Mouse (Mus musculus) midbrain, embryonic 13.5 days (tissue): ENCODE measurements around the gene Scarb1. TPM values are rescaled to one million over a fixed set of nuclear protein-coding genes. Genes with fewer than 3 reads are reported as not detected.
"Not testable (repeated sequence)": the region's sequence is repeated elsewhere in the genome, so short reads cannot be mapped to it uniquely, and the experiment has no call there.

Source experiments
- ATAC-seq: fragments of 200-750 bp; cut with Nextera tagmentation; 2 replicates; pipeline ENCODE4 v1.8.0; 2017; ENCODE audit warnings: mild to moderate bottlenecking, moderate TSS enrichment, moderate library complexity
- H3K27ac ChIP-seq: fragments of 300-500 bp; sonication (generic); 2 replicates; pipeline ENCODE4 v1.5.1; 2015; ENCODE audit warnings: inconsistent platforms, mild to moderate bottlenecking, moderate library complexity
- H3K27me3 ChIP-seq: fragments of 300-500 bp; sonication (generic); 2 replicates; pipeline ENCODE4 v1.6.1; 2015; ENCODE audit warnings: mild to moderate bottlenecking, inconsistent platforms
- H3K36me3 ChIP-seq: fragments of 300-500 bp; sonication (generic); 2 replicates; pipeline ENCODE4 v1.6.1; 2015; ENCODE audit warnings: mild to moderate bottlenecking, inconsistent platforms
- H3K4me1 ChIP-seq: fragments of 300-500 bp; sonication (generic); replicated peaks from 2 replicates; pipeline ENCODE4 v1.6.1; 2015; ENCODE audit warnings: inconsistent platforms
- H3K4me2 ChIP-seq: fragments of 300-500 bp; sonication (generic); replicated peaks from 2 replicates; pipeline ENCODE4 v1.6.1; 2015; ENCODE audit warnings: moderate library complexity, mild to moderate bottlenecking, inconsistent platforms
- H3K4me3 ChIP-seq: fragments of 300-500 bp; sonication (generic); replicated peaks from 2 replicates; pipeline ENCODE4 v1.5.1; 2015; ENCODE audit warnings: mild to moderate bottlenecking, inconsistent platforms
- H3K9ac ChIP-seq: fragments of 300-500 bp; sonication (generic); replicated peaks from 2 replicates; pipeline ENCODE4 v1.6.1; 2015; ENCODE audit warnings: mild to moderate bottlenecking, inconsistent platforms
- H3K9me3 ChIP-seq: fragments of 300-500 bp; sonication (generic); 2 replicates; pipeline ENCODE4 v1.6.1; 2016; ENCODE audit warnings: mild to moderate bottlenecking, inconsistent platforms
- WGBS: fragments of 180-500 bp; shearing (Covaris S2); methylation state at CpG from one replicate; pipeline ENCODE4 v1.1.7; 2015; 5-methylcytosine and 5-hydroxymethylcytosine counted together
- polyA plus RNA-seq: library from polyadenylated mRNA; unstranded; fragments of >200 nt; fragmentation: Nextera tagmentation; extraction: Ambion mirVana; gene quantifications from 2 replicates; pipeline ENCODE4 v1.2.1, GENCODE M21; 2015

Scarb1 gene
- 22.1 and 22.8 TPM in 2 replicates for polyA plus RNA-seq

DNA sequence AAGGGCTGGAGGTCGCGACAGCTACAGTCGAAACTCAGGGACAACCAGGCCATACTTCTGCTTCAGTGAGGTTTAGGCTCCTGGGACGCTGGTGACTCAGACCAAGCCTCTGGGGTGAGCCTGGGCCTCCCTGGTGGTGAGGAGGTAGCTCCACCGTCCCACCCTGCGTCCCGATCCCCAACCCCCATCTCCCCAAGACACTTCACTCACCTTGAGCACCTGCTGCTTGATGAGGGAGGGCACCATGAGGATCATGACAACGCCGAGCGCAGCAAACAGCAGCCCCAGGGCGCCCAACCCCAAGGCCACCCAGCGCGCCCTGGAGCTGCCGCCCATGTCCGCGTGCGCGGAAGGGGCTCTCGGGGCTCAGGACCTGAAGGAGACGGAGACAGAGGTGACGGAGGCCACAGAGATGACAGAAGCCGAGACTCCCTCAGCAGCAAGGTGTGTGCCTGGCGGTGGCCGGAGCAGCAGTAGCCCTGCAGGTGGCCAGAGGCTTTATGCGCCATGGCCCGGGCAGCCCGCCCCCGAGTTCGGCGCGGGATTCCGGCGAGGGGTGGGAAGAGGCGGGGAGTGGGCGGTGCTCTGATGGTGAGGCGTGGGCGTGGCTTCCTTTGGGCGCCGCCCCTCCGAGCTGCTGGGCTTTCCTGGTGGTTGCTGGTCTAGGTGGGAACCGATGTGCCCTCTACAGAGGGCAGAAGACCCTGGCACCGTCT, at the start of gene Scarb1:
TSS of gene Scarb1 (minus strand) at position 548 of the 716 bp plus-strand sequence.
- H3K4me2 ChIP-seq: peak within 1 kb of the TSS; percentile 94
- 0% methylated on average over 35 of the region's 42 CpGs for WGBS
- peaks cover 21% of the 10 kb centered on the region for H3K27me3 ChIP-seq
- no peak within 1 kb of the TSS for H3K27ac ChIP-seq
- H3K4me1 ChIP-seq: peaks cover 33% of the 10 kb centered on the region
- H3K4me3 ChIP-seq: peak within 1 kb of the TSS; percentile 69
- H3K9me3 ChIP-seq: no peaks in the 10 kb centered on the region
- no peaks in the 10 kb centered on the region for H3K36me3 ChIP-seq
- H3K9ac ChIP-seq: peak within 1 kb of the TSS; percentile 70
- ATAC-seq: peak; percentile 80

DNA sequence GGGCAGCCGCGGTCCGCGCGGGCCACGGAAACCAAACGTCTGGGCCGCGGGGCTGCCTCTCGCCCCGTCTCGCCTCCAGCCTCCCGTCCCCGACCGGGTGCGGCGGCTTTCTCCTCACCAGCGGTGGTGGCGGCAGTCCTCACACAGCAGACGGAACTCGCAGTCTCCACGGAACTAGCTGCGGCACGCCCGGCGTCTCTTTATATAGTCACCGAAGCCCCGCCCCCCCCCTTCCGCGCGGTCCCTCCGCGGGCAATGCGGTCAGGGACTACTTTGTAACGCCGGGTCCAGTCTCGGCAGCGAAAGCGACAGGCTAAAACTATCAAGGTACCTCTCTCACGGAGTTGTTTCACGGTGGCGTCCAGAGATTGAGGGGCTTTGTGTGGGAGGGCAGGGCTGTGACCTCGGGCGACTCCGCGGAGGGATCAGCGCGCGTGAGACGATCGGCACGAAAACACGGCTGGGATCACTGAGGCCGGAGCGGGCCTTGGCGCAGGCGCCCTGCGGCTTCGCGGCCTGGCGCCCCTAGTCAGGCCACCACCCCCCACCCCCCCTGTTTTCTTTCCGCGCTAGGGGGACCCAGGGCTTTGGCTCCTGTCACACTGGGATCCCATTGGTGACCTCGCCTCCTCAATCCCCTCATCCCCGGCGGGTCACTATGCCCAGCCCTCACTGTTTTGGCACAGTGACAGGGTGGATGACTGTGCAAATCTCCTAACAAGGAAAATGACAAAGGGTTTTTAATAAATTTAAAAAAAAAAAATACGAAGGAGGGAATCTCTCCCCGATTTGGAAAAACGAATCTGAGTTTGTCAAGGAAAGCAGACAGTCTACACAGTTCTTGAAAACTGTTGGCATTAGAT, 48.9 kb upstream of the Scarb1 start, which contains the start of gene Ubc:
TSS of gene Ubc (minus strand) at position 624 of the 863 bp plus-strand sequence.
- Histone ChIP-seq H3K36me3 (peaks cover 12% of the 10 kb centered on the region), H3K27ac (peak within 1 kb of the TSS; percentile 98), H3K27me3 (no peaks in the 10 kb centered on the region), H3K4me1 (peaks cover 44% of the 10 kb centered on the region), H3K9ac (peak within 1 kb of the TSS; percentile 100), H3K4me3 (peak within 1 kb of the TSS; percentile 99), H3K9me3 (no peaks in the 10 kb centered on the region), H3K4me2 (peak within 1 kb of the TSS; percentile 100)
- under 1% methylated on average over 69 of the region's 69 CpGs for WGBS
- ATAC-seq: peak; percentile 55

DNA sequence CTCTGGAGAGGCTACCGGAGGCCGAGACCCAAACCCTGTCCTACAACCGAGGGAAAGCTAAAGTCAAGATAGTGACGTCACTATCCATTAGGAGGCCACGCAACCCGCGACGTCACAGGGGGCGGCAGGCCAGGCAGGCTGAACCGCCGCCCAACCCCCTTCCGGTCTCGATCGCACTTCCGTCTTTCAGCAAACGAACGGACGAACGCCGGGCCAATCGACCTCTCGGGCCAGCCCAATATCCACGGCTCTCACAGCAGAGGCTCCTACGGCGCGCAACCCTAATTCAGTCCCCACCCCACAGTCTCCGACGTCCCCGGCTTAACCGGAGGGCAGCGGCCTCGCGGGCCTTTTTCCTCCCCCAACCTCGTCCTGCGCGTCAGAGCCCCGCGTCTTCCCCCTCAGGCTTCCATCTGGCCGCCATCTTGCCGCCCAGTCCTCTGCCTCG, 48.3 kb upstream of the Scarb1 start, which contains the start of gene Gm10382:
TSS of gene Gm10382 (plus strand) at position 192 of the 448 bp plus-strand sequence.
- peak within 1 kb of the TSS; percentile 100 for H3K4me2 ChIP-seq
- no peaks in the 10 kb centered on the region for H3K9me3 ChIP-seq
- peaks cover 45% of the 10 kb centered on the region for H3K4me1 ChIP-seq
- H3K27me3 ChIP-seq: no peaks in the 10 kb centered on the region
- H3K4me3 ChIP-seq: peak within 1 kb of the TSS; percentile 99
- peak within 1 kb of the TSS; percentile 98 for H3K27ac ChIP-seq
- ATAC-seq: peak; percentile 35
- H3K9ac ChIP-seq: peak within 1 kb of the TSS; percentile 100
- H3K36me3 ChIP-seq: peaks cover 18% of the 10 kb centered on the region
- under 1% methylated on average over 41 of the region's 41 CpGs for WGBS

DNA sequence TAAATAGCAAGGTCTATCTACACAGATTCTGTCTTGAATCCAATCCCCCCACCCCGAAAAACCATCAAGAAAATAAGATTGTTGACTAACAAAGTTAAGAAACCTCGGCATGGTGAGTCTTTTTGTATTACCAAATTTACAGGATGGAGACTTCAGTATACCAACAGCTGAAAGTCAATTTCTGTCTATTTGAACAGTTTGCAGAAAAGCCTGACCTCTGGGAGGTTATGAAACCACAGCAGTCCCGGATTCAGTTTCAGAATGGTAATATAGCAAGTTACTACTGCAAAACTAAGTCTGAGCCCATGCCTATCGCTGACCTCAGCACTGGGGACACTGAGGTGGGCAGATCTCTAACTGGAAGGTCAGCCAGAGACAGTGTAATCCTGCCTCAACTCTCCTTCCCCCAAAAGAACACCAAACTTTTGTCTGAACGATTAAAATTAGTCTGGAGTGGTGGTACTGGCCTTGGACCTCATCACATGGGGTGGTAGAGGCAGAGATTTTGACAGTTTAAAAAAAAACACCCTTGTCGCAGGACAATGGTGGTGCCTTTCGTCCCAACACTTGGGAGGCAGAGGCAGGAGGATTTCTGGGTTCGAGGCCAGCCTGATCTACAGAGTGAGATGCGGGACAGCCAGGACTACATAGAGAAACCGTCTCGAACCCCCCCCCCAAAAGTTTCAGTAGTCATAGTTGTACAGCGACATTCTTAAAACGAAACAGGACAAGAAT, 47.6 kb upstream of the Scarb1 start:
- Histone ChIP-seq H3K9ac (peak overlapping the region; percentile 100), H3K27me3 (no peaks in the 10 kb centered on the region), H3K4me2 (peak overlapping the region; percentile 100), H3K27ac (0 out of 2 replicates have a peak overlapping the region, but pooled peaks have one; percentile 98), H3K9me3 (no peaks in the 10 kb centered on the region), H3K4me3 (peak overlapping the region; percentile 99), H3K4me1 (peaks cover 44% of the 10 kb centered on the region), H3K36me3 (peaks cover 18% of the 10 kb centered on the region)
- 30% methylated on average over 13 of the region's 13 CpGs for WGBS
- no peak for ATAC-seq

GRCm38 (mm10) chr5:125387295-125387694, 46.4 kb upstream of the Scarb1 start:
- not testable (repeated sequence) for ATAC-seq
- H3K4me1 ChIP-seq: peaks cover 40% of the 10 kb centered on the region
- WGBS: 95% methylated on average over 5 of the region's 6 CpGs

GRCm38 (mm10) chr5:125385215-125385940, 44.5 kb upstream of the Scarb1 start:
- 80% methylated on average over 8 of the region's 8 CpGs for WGBS
- Histone ChIP-seq H3K36me3 (peaks cover 18% of the 10 kb centered on the region), H3K4me3 (peak overlapping the region; percentile 9; the same call in 1 of the 2 replicates), H3K4me1 (peaks cover 40% of the 10 kb centered on the region), H3K9ac (no peak overlapping the region), H3K27ac (no peak overlapping the region), H3K4me2 (peak overlapping the region; percentile 12), H3K9me3 (no peaks in the 10 kb centered on the region), H3K27me3 (no peaks in the 10 kb centered on the region)
- no peak for ATAC-seq

More at GRCm38 (mm10) chr5:125387295-125387694, 46.4 kb upstream of the Scarb1 start:
- not testable (repeated sequence) for H3K4me3 ChIP-seq, H3K27ac ChIP-seq, H3K9ac ChIP-seq, H3K9me3 ChIP-seq, H3K27me3 ChIP-seq, H3K4me2 ChIP-seq
- peaks cover 18% of the 10 kb centered on the region for H3K36me3 ChIP-seq

DNA sequence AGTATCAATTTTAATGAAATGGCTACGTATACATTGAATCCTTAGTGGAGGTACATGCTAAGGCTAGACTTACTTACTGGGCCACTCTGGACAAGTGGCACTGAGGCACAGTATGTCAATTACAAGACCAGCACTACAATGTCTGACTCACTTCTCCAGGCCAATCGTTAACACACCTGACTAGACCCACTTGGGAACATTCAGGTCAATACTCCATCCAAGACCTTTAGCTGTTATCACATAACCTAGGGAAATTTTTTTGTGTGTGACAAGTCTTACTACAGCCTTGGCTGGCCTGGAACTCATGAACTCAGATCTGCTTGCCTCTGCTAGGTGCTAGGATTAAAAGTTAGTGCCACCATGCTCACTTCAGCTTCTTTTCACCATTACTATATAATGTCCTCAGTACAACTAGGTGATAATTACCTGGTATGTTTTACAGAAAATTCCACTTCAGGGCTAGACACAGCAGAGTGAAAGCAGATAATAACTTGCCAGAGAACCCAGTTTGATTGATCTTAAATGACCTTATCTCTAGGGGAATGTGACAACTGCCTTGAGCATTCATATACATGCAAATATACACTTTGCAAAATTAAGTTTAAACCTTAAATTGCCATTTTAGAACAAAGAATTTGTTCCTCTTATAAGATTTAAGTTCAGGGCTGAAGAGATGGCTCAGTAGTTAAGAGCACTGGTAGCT, 43.8 kb upstream of the Scarb1 start:
- Histone ChIP-seq H3K36me3 (peaks cover 18% of the 10 kb centered on the region), H3K9ac (no peak overlapping the region), H3K27ac (no peak overlapping the region), H3K4me1 (peaks cover 40% of the 10 kb centered on the region), H3K4me2 (peak overlapping the region; percentile 12; the same call in 1 of the 2 replicates), H3K4me3 (no peak overlapping the region), H3K27me3 (no peaks in the 10 kb centered on the region), H3K9me3 (no peaks in the 10 kb centered on the region)
- no peak for ATAC-seq
- WGBS: 81% methylated on average over 2 of the region's 2 CpGs

- Histone ChIP-seq H3K9ac (no peak overlapping the region), H3K27ac (no peak overlapping the region), H3K4me2 (no peak overlapping the region), H3K36me3 (peaks cover 18% of the 10 kb centered on the region), H3K9me3 (no peaks in the 10 kb centered on the region), H3K4me1 (peaks cover 40% of the 10 kb centered on the region), H3K27me3 (no peaks in the 10 kb centered on the region), H3K4me3 (no peak overlapping the region)
- ATAC-seq: no peak
- WGBS: 78% methylated on average over 3 of the region's 3 CpGs
Measured at GRCm38 (mm10) chr5:125383637-125384420, 42.9 kb upstream of the Scarb1 start.

DNA sequence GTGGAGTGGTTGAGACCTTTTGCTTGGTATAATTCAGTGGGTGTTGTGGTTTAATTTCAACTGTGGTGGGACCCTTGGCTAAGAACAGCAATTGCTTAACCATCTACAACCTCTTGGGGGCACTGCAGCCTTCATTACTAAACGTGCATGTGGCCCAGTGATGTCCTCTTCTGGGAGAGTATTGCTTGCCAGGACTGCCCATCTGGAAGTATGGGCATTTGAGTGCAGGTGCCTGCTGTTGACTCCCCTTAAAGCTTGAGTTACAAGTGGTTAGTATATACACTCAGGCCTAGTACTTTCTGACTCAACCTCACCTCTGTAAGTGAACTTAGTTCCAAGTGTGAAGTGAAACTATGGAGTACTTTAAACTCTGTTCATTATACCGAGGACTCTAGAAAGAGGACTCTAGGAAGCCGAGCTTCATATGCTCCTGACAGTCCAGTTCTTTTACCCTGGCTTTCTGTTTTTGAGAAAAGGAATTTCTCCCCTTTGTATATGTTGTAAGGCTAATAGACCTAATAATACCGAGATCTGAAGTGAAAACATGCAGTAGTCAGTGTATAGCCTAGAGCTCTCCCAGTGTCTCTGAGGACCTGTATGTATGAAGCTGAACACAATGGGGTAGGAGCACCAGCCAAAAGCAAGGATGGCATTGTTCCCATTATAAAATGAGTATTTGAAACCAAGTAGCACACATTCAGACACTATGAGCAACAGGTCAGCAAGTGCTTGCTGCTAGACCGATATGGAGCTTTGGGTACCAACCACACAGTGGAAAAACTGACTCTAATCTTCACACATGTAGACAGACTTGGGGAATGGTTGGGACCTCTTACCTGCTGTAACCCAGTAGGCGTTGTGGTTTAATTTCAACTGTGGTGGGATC, 42.0 kb upstream of the Scarb1 start:
- ATAC-seq: peak; percentile 68
- peaks cover 32% of the 10 kb centered on the region for H3K4me1 ChIP-seq
- H3K9ac ChIP-seq: no peak overlapping the region
- H3K27ac ChIP-seq: no peak overlapping the region
- H3K9me3 ChIP-seq: no peaks in the 10 kb centered on the region
- no peak overlapping the region for H3K4me2 ChIP-seq
- peaks cover 18% of the 10 kb centered on the region for H3K36me3 ChIP-seq
- no peak overlapping the region for H3K4me3 ChIP-seq
- H3K27me3 ChIP-seq: no peaks in the 10 kb centered on the region
- 50% methylated on average over 6 of the region's 6 CpGs for WGBS
